Mouse (Mus musculus) embryonic facial prominence, embryonic 14.5 days (tissue): ENCODE data around the gene Gm42742. TPM values are rescaled to one million over a fixed set of nuclear protein-coding genes. Genes with fewer than 3 reads are reported as not detected.
A peak's percentile ranks its signal among the peaks of the same experiment; 100 is the strongest.

Experiments used
- ATAC-seq: fragments of 200-750 bp; cut with Nextera tagmentation; 2 replicates; pipeline ENCODE4 v1.8.0; 2017; ENCODE audit warnings: low read depth, moderate number of reproducible peaks, moderate TSS enrichment
- DNase-seq: peaks from one replicate; pipeline ENCODE4 v3.0.0-alpha.2; 2015; ENCODE audit warnings: low spot score
- H3K27ac ChIP-seq: fragments of 300-500 bp; sonication (generic); replicated peaks from 2 replicates; pipeline ENCODE4 v1.5.1; 2014; ENCODE audit warnings: low read depth, mild to moderate bottlenecking, low read length, moderate library complexity
- H3K27me3 ChIP-seq: fragments of 300-500 bp; sonication (generic); replicated peaks from 2 replicates; pipeline ENCODE4 v1.6.1; 2014; ENCODE audit warnings: low read length; ENCODE audit not compliant: control insufficient read depth, insufficient read depth
- H3K36me3 ChIP-seq: fragments of 300-500 bp; sonication (generic); 2 replicates; pipeline ENCODE4 v1.6.1; 2014; ENCODE audit warnings: low read length, mixed read lengths; ENCODE audit not compliant: control insufficient read depth, insufficient read depth
- H3K4me1 ChIP-seq: fragments of 300-500 bp; sonication (generic); 2 replicates; pipeline ENCODE4 v1.6.1; 2014; ENCODE audit warnings: antibody characterized with exemption, low read length; ENCODE audit not compliant: control insufficient read depth, insufficient read depth
- H3K4me2 ChIP-seq: fragments of 300-500 bp; sonication (generic); 2 replicates; pipeline ENCODE4 v1.6.1; 2014; ENCODE audit warnings: low read depth, mild to moderate bottlenecking, low read length, moderate library complexity, mixed read lengths
- H3K4me3 ChIP-seq: fragments of 300-500 bp; sonication (generic); 2 replicates; pipeline ENCODE4 v1.5.1; 2014; ENCODE audit warnings: low read depth, mild to moderate bottlenecking, low read length
- H3K9ac ChIP-seq: fragments of 300-500 bp; sonication (generic); 2 replicates; pipeline ENCODE4 v1.6.1; 2014; ENCODE audit warnings: low read depth, mild to moderate bottlenecking, low read length, moderate library complexity, mixed read lengths
- H3K9me3 ChIP-seq: fragments of 300-500 bp; sonication (generic); 2 replicates; pipeline ENCODE4 v1.6.1; 2016; ENCODE audit warnings: low read length; ENCODE audit not compliant: control insufficient read depth
- WGBS: fragments of 180-500 bp; shearing (Covaris S2); extraction: QIAGEN DNeasy Blood & Tissue Kit; methylation state at CpG from one replicate; pipeline ENCODE4 v1.1.7; 2014; 5-methylcytosine and 5-hydroxymethylcytosine counted together
- polyA plus RNA-seq: library from polyadenylated mRNA; unstranded; fragments of >200 nt; fragmentation: Nextera tagmentation; extraction: Ambion mirVana; gene quantifications from 2 replicates; pipeline ENCODE4 v1.2.1, GENCODE M21; 2014

Gm42742 gene
- 53.5 and 66.6 TPM in 2 replicates for polyA plus RNA-seq

DNA sequence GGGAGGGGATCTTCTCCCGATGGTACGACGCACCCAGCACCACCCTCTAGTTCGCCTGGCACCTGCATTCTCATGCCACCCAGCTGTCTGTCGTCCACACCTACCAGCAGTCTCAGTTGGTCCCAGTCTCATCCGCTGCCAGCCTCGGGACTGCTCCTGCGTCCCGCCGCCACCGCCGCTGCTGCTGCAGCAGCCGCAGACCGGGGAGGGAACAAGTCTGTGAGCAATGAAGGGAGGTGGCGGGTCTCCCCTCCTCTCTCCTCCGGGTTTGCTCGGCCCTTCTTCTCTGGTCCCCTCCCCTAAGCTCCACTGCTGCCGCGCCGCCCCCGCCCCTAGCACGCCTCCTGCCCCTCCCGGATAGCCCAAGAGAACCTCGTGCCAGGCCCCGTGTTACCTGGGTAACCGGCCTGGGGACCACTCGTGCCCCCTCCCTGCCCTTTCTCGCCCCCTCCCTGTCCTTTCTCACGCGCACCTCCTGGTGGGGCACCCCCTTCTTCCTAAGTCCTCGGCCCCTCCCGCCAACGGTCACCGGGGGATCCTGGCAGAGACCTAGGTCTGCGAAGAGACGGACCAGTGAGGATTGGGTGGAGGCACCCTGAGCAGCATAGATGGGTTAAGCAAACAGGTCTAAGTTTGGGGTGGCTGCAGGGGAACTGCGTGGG lies at the start of gene Gm42742, which contains the start of gene Prrt2:
TSS of gene Gm42742 (minus strand) at position 197 of the 662 bp plus-strand sequence.
TSS of gene Prrt2 (minus strand) at position 311 of the 662 bp plus-strand sequence.
- H3K27ac ChIP-seq, result peak within 1 kb of the TSS; percentile 84
- DNase-seq, result peak; percentile 91
- peaks cover 37% of the 10 kb centered on the region for H3K4me1 ChIP-seq
- peak; percentile 48 for ATAC-seq
- no peaks in the 10 kb centered on the region for H3K27me3 ChIP-seq
- 2% methylated on average over 32 of the region's 37 CpGs for WGBS
- H3K9ac ChIP-seq, result peak within 1 kb of the TSS; percentile 78
- peaks cover 30% of the 10 kb centered on the region for H3K36me3 ChIP-seq
- no peaks in the 10 kb centered on the region for H3K9me3 ChIP-seq
- peak within 1 kb of the TSS; percentile 59 for H3K4me3 ChIP-seq
- peak within 1 kb of the TSS; percentile 83 for H3K4me2 ChIP-seq

DNA sequence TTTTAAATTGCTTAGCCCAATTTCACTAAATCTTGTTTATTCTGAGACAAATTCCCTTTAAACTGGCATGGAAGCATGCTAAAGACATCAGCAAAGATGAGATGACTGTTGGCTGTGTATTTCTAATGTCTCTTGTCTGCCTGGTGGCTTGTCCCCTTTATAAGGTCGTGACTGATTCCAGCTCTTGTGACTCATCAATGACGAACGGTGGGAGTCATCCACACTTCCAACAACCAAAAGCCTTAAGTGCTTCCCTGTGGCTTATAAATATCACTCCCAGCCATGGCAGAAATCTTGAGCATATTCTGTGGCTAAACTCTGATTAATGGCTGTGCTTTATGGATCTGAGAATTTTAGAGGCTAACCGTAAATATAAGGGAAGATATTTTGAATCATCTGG lies 45.4 kb upstream of the Gm42742 start:
- no peak overlapping the region for H3K4me2 ChIP-seq
- DNase-seq (no peak), ATAC-seq (no peak)
- no peaks in the 10 kb centered on the region for H3K4me1 ChIP-seq
- no peaks in the 10 kb centered on the region for H3K36me3 ChIP-seq
- no peaks in the 10 kb centered on the region for H3K9me3 ChIP-seq
- no peaks in the 10 kb centered on the region for H3K27me3 ChIP-seq
- H3K9ac ChIP-seq, result no peak overlapping the region
- 75% methylated on average over 4 of the region's 4 CpGs for WGBS
- no peak overlapping the region for H3K27ac ChIP-seq
- H3K4me3 ChIP-seq, result no peak overlapping the region

DNA sequence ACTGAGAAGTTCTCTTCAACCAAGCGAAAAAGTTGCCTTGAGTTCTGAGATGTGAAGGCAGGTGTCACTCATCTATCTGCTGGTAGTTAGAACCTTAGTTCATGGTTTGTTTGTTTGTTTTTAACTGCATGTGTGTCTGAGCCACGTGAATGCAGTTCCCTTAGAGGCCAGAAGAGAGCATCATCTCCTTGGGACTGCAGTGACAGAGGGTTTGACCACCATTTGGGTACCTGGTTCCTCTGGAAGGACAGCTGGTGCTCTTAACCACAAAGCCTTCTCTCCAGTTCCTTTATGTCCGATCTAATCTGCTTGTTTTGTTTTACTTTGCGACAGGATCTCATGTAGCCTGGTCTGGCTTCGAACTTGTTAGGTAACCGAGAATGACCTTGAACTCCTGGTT lies 44.6 kb upstream of the Gm42742 start:
- Histone ChIP-seq H3K4me2 (no peak overlapping the region), H3K27ac (no peak overlapping the region), H3K4me1 (no peaks in the 10 kb centered on the region), H3K9ac (no peak overlapping the region), H3K4me3 (no peak overlapping the region), H3K36me3 (no peaks in the 10 kb centered on the region), H3K27me3 (no peaks in the 10 kb centered on the region), H3K9me3 (no peaks in the 10 kb centered on the region)
- ATAC-seq, result no peak
- no peak for DNase-seq
- 90% methylated on average over 6 of the region's 6 CpGs for WGBS

DNA sequence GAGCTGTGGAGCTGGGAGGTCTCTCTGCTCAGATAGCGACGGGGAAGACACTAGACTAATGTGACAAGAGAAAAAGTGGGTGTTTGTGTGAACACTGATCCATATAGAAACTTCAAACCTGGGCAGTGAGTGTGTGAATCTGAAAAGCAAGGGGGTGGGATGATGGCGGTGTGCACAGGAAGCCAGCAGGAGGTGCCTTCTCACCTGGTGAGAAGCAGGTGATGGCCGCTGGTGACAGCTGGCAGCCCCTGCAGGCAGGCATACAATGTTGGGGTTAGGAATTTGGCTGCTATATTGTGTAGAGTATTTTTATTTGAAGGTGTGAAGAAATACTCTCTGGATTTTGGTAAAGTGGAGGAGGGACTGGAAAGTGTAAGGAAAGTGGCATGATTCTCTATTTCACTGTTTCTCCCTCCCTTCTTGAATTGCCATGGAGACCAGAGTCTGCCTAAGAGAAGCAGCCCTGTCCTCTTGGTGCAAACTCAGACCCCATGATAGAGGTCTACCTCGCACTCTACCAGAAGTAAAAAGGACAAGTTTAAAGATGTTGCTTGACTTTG lies 34.2 kb upstream of the Gm42742 start:
- 65% methylated on average over 5 of the region's 5 CpGs for WGBS
- Histone ChIP-seq H3K36me3 (no peaks in the 10 kb centered on the region), H3K4me3 (no peak overlapping the region), H3K27me3 (no peaks in the 10 kb centered on the region), H3K27ac (no peak overlapping the region), H3K4me1 (no peaks in the 10 kb centered on the region), H3K9ac (no peak overlapping the region), H3K9me3 (no peaks in the 10 kb centered on the region), H3K4me2 (no peak overlapping the region)
- ATAC-seq (no peak), DNase-seq (no peak)

DNA sequence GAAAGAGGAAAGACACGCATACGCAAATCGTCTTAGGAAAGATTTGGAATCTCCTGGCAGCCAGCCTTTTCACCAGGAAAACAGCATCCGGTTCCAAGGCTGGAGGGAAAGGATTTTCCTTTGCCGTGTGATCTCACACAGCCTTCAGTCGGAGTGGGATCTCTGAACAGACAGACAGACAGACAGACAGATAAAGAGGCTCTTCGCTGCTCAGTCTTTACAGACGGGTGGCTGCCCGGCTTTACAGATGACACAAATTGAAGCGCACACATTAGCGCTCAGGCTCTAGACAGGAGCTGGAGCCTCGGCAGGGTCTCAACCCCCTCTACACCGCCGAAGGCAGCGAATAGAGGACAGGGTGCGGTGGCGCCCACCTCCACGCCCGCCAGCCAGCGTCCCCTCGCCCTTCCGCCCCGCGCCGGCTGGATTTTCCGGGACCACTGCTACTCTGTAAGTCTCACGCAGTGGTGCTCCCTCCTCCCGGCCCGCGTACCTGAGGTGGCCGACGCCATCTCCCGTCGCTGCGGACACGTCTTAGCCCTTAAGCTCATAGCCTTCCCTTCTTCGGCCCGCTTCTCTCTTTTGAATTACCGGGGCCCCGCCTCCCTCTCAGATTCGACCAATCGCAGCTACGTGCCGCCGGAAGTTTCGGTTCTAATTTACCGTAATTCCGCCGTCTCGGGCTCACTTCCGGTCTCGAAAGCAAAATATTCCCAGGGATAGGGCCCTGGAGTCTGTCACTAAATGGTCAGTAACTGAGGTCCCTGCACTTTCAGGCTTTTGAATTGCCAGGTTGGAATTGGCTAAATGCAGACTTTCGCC lies 21.2 kb upstream of the Gm42742 start, which contains the start of gene Kif22:
TSS of gene Kif22 (minus strand) at position 621 of the 822 bp plus-strand sequence.
- ATAC-seq, result peak; percentile 91
- peak; percentile 96 for DNase-seq
- Histone ChIP-seq H3K27me3 (no peaks in the 10 kb centered on the region), H3K4me1 (peaks cover 5% of the 10 kb centered on the region; the same call in 1 of the 2 replicates), H3K36me3 (peaks cover 14% of the 10 kb centered on the region; the same call in 1 of the 2 replicates), H3K9ac (peak within 1 kb of the TSS; percentile 87), H3K4me2 (peak within 1 kb of the TSS; percentile 79), H3K4me3 (peak within 1 kb of the TSS; percentile 80), H3K9me3 (no peaks in the 10 kb centered on the region), H3K27ac (peak within 1 kb of the TSS; percentile 76)
- WGBS, result under 1% methylated on average over 51 of the region's 53 CpGs

DNA sequence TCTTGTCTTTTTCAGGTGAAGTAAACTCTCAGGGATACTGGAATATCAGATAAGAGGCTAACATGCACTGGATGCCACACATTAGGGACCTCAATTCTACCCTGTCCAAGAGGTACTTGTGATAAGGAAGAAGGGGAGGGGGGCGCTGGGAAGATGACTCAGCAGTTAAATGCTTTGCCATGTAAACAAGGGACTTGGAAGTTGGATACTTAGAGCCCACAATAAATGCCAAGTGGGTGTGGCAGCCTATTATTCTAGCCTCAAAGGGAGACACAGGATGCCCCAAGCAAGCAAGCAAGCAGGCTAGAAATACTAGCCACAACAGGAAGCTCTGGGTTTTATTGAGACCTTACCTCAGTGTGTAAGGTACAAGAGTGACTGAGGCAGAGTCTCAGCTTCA lies 10.3 kb upstream of the Gm42742 start:
- Histone ChIP-seq H3K4me1 (peaks cover 6% of the 10 kb centered on the region; the same call in 1 of the 2 replicates), H3K9ac (no peak overlapping the region), H3K27ac (no peak overlapping the region), H3K27me3 (no peaks in the 10 kb centered on the region), H3K9me3 (no peaks in the 10 kb centered on the region), H3K4me2 (no peak overlapping the region), H3K36me3 (peaks cover 72% of the 10 kb centered on the region), H3K4me3 (no peak overlapping the region)
- no peak for DNase-seq
- WGBS, result 94% methylated on average over 1 of the region's 1 CpGs
- ATAC-seq, result no peak

DNA sequence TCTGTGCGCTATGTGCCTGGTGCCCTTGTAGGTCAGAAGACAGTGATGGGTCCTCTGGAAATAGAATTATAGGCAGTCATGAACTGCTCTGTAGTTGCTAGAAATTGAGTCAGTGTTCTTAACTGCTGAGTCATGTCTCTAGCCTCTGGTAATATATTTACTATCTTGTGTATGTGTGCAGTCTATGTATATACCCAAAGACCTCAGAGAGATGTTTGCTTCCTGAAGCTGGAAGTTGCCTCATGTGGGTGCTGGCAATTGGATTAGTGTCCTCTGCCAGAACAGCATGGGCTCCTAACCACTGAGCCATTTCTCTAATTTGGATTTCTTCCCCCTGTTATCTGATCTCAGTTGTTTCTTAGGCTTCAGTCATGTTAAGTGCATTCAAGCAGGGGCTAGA lies 9.3 kb upstream of the Gm42742 start:
- WGBS, result 96% methylated on average over 1 of the region's 1 CpGs
- Histone ChIP-seq H3K4me1 (peaks cover 6% of the 10 kb centered on the region; the same call in 1 of the 2 replicates), H3K27ac (no peak overlapping the region), H3K9ac (no peak overlapping the region), H3K27me3 (no peaks in the 10 kb centered on the region), H3K9me3 (no peaks in the 10 kb centered on the region), H3K4me3 (no peak overlapping the region), H3K4me2 (no peak overlapping the region), H3K36me3 (peaks cover 69% of the 10 kb centered on the region)
- ATAC-seq (no peak), DNase-seq (no peak)

GRCm38 (mm10) chr7:127027885-127028284 lies 7.0 kb upstream of the Gm42742 start:
- Histone ChIP-seq H3K27ac (peak overlapping the region; percentile 99), H3K4me1 (peaks cover 18% of the 10 kb centered on the region), H3K9ac (peak overlapping the region; percentile 98), H3K27me3 (no peaks in the 10 kb centered on the region), H3K4me2 (peak overlapping the region; percentile 79), H3K4me3 (peak overlapping the region; percentile 87), H3K9me3 (no peaks in the 10 kb centered on the region), H3K36me3 (peaks cover 64% of the 10 kb centered on the region)
- ATAC-seq, result no peak
- 61% methylated on average over 8 of the region's 8 CpGs for WGBS
- no peak for DNase-seq
